Mouse (Mus musculus): ENCODE results near the gene Cdx2.

DNA sequence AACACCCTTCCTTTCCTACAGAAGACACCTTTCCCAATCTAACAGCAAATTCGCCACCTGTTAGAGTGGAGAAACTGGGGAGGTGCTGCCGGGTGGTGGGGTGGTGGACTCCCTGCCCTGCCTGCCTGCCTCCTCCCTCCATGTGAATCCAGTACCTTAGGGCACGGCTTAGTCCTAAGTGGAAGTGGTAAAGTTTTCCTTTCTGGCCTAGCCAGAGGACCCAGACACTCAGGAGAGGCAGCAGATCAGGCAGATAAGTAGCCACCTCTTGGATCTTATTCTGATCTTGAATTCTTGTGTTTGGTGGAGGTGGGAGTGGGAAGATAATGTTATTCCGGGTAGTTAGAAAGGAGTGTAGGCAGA lies 7.1 kb downstream of the Cdx2 start:
- TF ChIP-seq GATA1 (IDR thresholded peaks at IDR 0.05; ENCODE audit: borderline replicate concordance, low read length) (no peak), FLI1 (IDR thresholded peaks at IDR 0.05; ENCODE audit: low read length) (no peak)
